Mouse (Mus musculus) MEL (cell line): ENCODE measurements at regions not wholly inside any gene's neighbourhood (a gene's known extent, or its start where the extent isn't known, plus 50 kb on each side); places are given as distances from the start of the nearest gene placed in this dataset.

Experiments
- DNase-seq: peaks from one replicate; pipeline ENCODE4 v3.0.0; 2011; ENCODE audit warnings: low read depth, low spot score
- H3K27ac ChIP-seq: 2 replicates; pipeline ENCODE4 v1.5.1; 2012; ENCODE audit warnings: low read depth, mild to moderate bottlenecking, control low read depth, low read length, moderate library complexity; ENCODE audit not compliant: control insufficient read depth
- H3K27me3 ChIP-seq, 2 experiments: fragments of 150-350 bp in 1 of 2; sonication (generic) in 1 of 2; 2 replicates each; pipeline ENCODE4 v1.6.1; 2012; ENCODE audit warnings: low read length in 2 of 2, mild to moderate bottlenecking in 2 of 2, improper control_type of control experiment in 1 of 2, moderate library complexity in 1 of 2; ENCODE audit not compliant: insufficient read depth in 2 of 2, control insufficient read depth in 1 of 2
- H3K36me3 ChIP-seq, 2 experiments: 2 replicates each; pipeline ENCODE4 v1.6.1; 2012 to 2014; ENCODE audit warnings: low read length in 2 of 2, improper control_type of control experiment in 1 of 2, inconsistent platforms in 1 of 2, mild to moderate bottlenecking in 1 of 2; ENCODE audit not compliant: insufficient read depth in 2 of 2, control insufficient read depth in 1 of 2
- H3K4me1 ChIP-seq, 2 experiments: fragments of 150-350 bp in 1 of 2; sonication (generic) in 1 of 2; 2 replicates each; pipeline ENCODE4 v1.6.1; 2012; ENCODE audit warnings: low read length in 2 of 2, improper control_type of control experiment in 1 of 2, mild to moderate bottlenecking in 1 of 2; ENCODE audit not compliant: insufficient read depth in 2 of 2, control insufficient read depth in 1 of 2
- H3K4me3 ChIP-seq, 2 experiments: fragments of 150-350 bp in 1 of 2; sonication (generic) in 1 of 2; 2 replicates each; pipeline ENCODE4 v1.5.1; 2012; ENCODE audit warnings: low read depth in 2 of 2, low read length in 2 of 2, mild to moderate bottlenecking in 2 of 2, moderate library complexity in 2 of 2, control low read depth in 1 of 2, improper control_type of control experiment in 1 of 2; ENCODE audit not compliant: control insufficient read depth in 1 of 2, insufficient read depth in 1 of 2
- H3K79me2 ChIP-seq: 2 replicates; pipeline ENCODE4 v1.6.1; 2012; ENCODE audit warnings: mild to moderate bottlenecking, low read length, moderate library complexity; ENCODE audit not compliant: control insufficient read depth, poor library complexity, insufficient read depth
- H3K9ac ChIP-seq: 2 replicates; pipeline ENCODE4 v1.6.1; 2012; ENCODE audit warnings: low read depth, mild to moderate bottlenecking, control low read depth, low read length, moderate library complexity; ENCODE audit not compliant: control insufficient read depth, poor library complexity, severe bottlenecking
- H3K9me3 ChIP-seq: fragments of 150-350 bp; sonication (generic); replicated peaks from 2 replicates; pipeline ENCODE4 v1.6.1; 2012; ENCODE audit warnings: mild to moderate bottlenecking, low read length, improper control_type of control experiment, moderate library complexity; ENCODE audit not compliant: insufficient read depth
- BHLHE40 ChIP-seq: IDR thresholded peaks from 2 replicates; pipeline ENCODE4 v1.6.1; 2012; ENCODE audit warnings: low read depth, mild to moderate bottlenecking, inconsistent platforms, low read length, improper control_type of control experiment, borderline replicate concordance
- CHD1 ChIP-seq: IDR thresholded peaks from 2 replicates; pipeline ENCODE4 v1.6.1; 2012; ENCODE audit warnings: low read depth, mild to moderate bottlenecking, inconsistent platforms, low read length, improper control_type of control experiment
- CHD2 ChIP-seq: IDR thresholded peaks from 2 replicates; pipeline ENCODE4 v1.6.1; 2011; ENCODE audit warnings: low read length, improper control_type of control experiment
- CTCF ChIP-seq, 3 experiments: IDR thresholded peaks in 2 of 3; conservative IDR thresholded peaks in 1 of 3; 2 replicates each; pipeline ENCODE4 v1.5.1; 2011 to 2012; ENCODE audit warnings: low read length in 3 of 3, low read depth in 2 of 3, mild to moderate bottlenecking in 2 of 3, improper control_type of control experiment in 1 of 3, inconsistent platforms in 1 of 3, mixed read lengths in 1 of 3, moderate library complexity in 1 of 3; ENCODE audit not compliant: control insufficient read depth in 1 of 3, insufficient read depth in 1 of 3, poor library complexity in 1 of 3, severe bottlenecking in 1 of 3
- ELF1 ChIP-seq: IDR thresholded peaks from 2 replicates; pipeline ENCODE4 v1.6.1; 2014; ENCODE audit warnings: low read depth, mild to moderate bottlenecking, inconsistent platforms, low read length, improper control_type of control experiment, moderate library complexity
- GABPA ChIP-seq: IDR thresholded peaks from 2 replicates; pipeline ENCODE4 v1.6.1; 2012; ENCODE audit warnings: low read depth, mild to moderate bottlenecking, inconsistent platforms, low read length, improper control_type of control experiment, moderate library complexity
- GATA1 ChIP-seq: IDR thresholded peaks from 2 replicates; pipeline ENCODE4 v1.6.1; 2011; ENCODE audit warnings: low read depth, low read length, improper control_type of control experiment
- HCFC1 ChIP-seq: IDR thresholded peaks from 2 replicates; pipeline ENCODE4 v1.6.1; 2012; ENCODE audit warnings: low read depth, mild to moderate bottlenecking, inconsistent platforms, low read length, improper control_type of control experiment, moderate library complexity
- JUND ChIP-seq: IDR thresholded peaks from 2 replicates; pipeline ENCODE4 v1.6.1; 2011; ENCODE audit warnings: low read depth, mild to moderate bottlenecking, improper control_type of control experiment, low read length
- MAFK ChIP-seq: IDR thresholded peaks from 2 replicates; pipeline ENCODE4 v1.6.1; 2011; ENCODE audit warnings: low read depth, mild to moderate bottlenecking, low read length, improper control_type of control experiment, borderline replicate concordance
- MAZ ChIP-seq: IDR thresholded peaks from 2 replicates; pipeline ENCODE4 v1.6.1; 2012; ENCODE audit warnings: low read depth, mild to moderate bottlenecking, inconsistent platforms, low read length, improper control_type of control experiment
- MEF2A ChIP-seq: IDR thresholded peaks from 2 replicates; pipeline ENCODE4 v1.6.1; 2014; ENCODE audit warnings: low read depth, mild to moderate bottlenecking, inconsistent platforms, low read length, improper control_type of control experiment; ENCODE audit not compliant: poor library complexity, insufficient replicate concordance, severe bottlenecking; ENCODE audit errors: extremely low read depth
- MYB ChIP-seq: IDR thresholded peaks from 2 replicates; pipeline ENCODE4 v1.6.1; 2011; ENCODE audit warnings: mild to moderate bottlenecking, low read depth, low read length, improper control_type of control experiment
- MYC ChIP-seq: IDR thresholded peaks from 2 replicates; pipeline ENCODE4 v1.6.1; 2011; ENCODE audit warnings: low read depth, mild to moderate bottlenecking, low read length, improper control_type of control experiment, moderate library complexity
- NRF1 ChIP-seq: IDR thresholded peaks from 2 replicates; pipeline ENCODE4 v1.6.1; 2014; ENCODE audit warnings: low read depth, mild to moderate bottlenecking, inconsistent platforms, low read length, improper control_type of control experiment, moderate library complexity; ENCODE audit not compliant: poor library complexity, insufficient read depth, severe bottlenecking
- RAD21 ChIP-seq: IDR thresholded peaks from 2 replicates; pipeline ENCODE4 v1.6.1; 2011; ENCODE audit warnings: mild to moderate bottlenecking, low read depth, low read length, improper control_type of control experiment
- SMC3 ChIP-seq: IDR thresholded peaks from 2 replicates; pipeline ENCODE4 v1.6.1; 2011; ENCODE audit warnings: low read depth, low read length, improper control_type of control experiment
- TBP ChIP-seq: IDR thresholded peaks from 2 replicates; pipeline ENCODE4 v1.8.0; 2011; ENCODE audit warnings: low read depth, low read length, improper control_type of control experiment
- USF2 ChIP-seq, 2 experiments: IDR thresholded peaks; 2 replicates each; pipeline ENCODE4 v1.6.1; 2011 to 2012; ENCODE audit warnings: improper control_type of control experiment in 2 of 2, low read length in 2 of 2, borderline replicate concordance in 1 of 2, inconsistent platforms in 1 of 2, low read depth in 1 of 2, mild to moderate bottlenecking in 1 of 2; ENCODE audit not compliant: insufficient read depth in 1 of 2
- ZC3H11A ChIP-seq: IDR thresholded peaks from 2 replicates; pipeline ENCODE4 v1.6.1; 2012; ENCODE audit warnings: low read depth, mild to moderate bottlenecking, inconsistent platforms, low read length, improper control_type of control experiment
- ZMIZ1 ChIP-seq: IDR thresholded peaks from 2 replicates; pipeline ENCODE4 v1.6.1; 2012; ENCODE audit warnings: low read depth, mild to moderate bottlenecking, inconsistent platforms, low read length, improper control_type of control experiment, moderate library complexity

DNA sequence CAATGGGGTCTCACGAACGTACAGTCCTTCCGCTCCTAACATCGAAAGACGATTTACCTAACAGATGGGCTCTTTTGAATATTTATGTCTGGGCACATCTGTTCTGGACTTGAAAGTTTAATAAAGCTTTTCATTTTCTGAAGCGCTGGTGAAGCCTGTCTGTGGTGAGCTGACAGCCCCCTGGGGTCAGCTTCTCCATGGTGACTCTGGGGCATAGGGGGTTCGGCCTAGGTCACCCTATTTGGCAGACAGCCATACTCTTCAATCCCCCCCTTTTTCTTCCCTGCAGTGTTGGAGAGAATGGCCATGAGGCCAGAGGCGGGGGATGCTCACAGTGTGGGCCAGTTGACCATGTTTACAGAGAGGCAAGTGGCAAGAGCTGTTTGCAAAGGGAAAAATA lies 232.8 kb downstream of the Slc4a3 start:
- Histone ChIP-seq H3K79me2 (no peaks in the 10 kb centered on the region), H3K27me3 (no peaks in the 10 kb centered on the region), H3K9ac (no peak overlapping the region)
- TF ChIP-seq JUND (no peak), NRF1 (no peak)
- TF ChIP-seq, all 39 proteins: peak for 0
- H3K36me3 ChIP-seq, result no peaks in the 10 kb centered on the region
- no peaks in the 10 kb centered on the region for H3K9me3 ChIP-seq
- no peak overlapping the region for H3K27ac ChIP-seq
- no peak for DNase-seq
- H3K4me1 ChIP-seq, result no peaks in the 10 kb centered on the region
- no peak overlapping the region for H3K4me3 ChIP-seq

DNA sequence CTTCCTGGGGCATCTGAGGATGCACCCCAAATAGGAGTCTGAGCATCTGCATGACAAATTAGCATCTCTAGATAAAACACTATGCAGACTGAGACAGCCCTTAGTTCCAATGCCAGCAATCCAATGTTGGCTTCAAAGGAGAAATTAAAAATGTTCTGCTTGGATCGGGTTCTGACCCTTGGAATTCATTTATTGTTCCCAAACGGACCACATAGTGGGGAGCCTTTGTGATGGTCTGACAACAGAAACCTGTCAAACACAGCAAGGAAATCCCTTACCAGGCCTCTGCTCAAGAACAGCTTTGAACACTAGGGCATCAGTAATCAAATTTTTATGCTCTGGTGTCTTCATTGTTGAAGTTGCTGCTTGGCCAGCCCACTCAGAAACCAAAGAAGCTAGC lies 237.1 kb downstream of the Slc4a3 start:
- Histone ChIP-seq H3K4me3 (no peak overlapping the region), H3K9me3 (no peaks in the 10 kb centered on the region), H3K27me3 (no peaks in the 10 kb centered on the region), H3K4me1 (no peaks in the 10 kb centered on the region), H3K27ac (no peak overlapping the region), H3K36me3 (no peaks in the 10 kb centered on the region), H3K79me2 (no peaks in the 10 kb centered on the region), H3K9ac (no peak overlapping the region)
- no peak for DNase-seq
- no peak for TF ChIP-seq MEF2A
- no peak for TF ChIP-seq MYC
- no peak for TF ChIP-seq GATA1
- no peak for TF ChIP-seq ZMIZ1
- TF ChIP-seq TBP, result no peak
- TF ChIP-seq ZC3H11A, result no peak
- no peak for TF ChIP-seq HCFC1
- TF ChIP-seq GABPA, result no peak

DNA sequence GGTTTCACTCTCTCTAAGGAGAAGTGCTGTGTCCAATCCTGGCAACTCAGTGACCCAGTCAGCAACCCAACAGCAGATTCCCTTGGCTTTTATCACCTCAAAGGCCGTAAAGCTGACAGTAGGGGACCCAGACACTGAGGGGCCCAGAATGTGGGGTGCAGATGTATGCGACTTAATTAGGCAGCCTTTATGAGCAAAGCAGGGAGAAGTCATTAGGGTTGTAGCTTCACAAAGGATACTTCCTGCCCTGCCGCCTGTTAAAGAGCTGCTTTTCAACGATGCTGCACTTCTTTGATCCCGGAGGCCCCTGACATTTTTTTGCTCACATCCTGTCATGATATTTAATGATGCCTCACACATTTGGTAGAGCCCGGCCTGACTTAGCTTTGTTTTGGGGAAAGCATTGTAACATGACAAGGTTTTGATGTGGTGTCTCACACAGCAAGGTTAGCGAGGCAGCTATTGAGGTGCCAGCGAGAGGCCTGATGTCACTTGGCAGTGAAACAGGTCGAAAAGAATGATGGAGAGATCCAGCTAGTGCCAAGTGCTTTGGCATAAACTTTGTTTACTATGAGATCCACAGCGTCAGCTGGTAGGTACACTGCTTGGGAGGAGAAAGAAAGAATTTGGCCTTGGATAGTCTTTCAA lies 240.2 kb downstream of the Slc4a3 start:
- Histone ChIP-seq H3K27me3 (no peaks in the 10 kb centered on the region), H3K4me1 (no peaks in the 10 kb centered on the region), H3K27ac (no peak overlapping the region), H3K36me3 (no peaks in the 10 kb centered on the region), H3K9ac (no peak overlapping the region), H3K9me3 (no peaks in the 10 kb centered on the region), H3K79me2 (no peaks in the 10 kb centered on the region), H3K4me3 (no peak overlapping the region)
- no peak for DNase-seq
- TF ChIP-seq MAFK (no peak), RAD21 (no peak), MAZ (no peak), BHLHE40 (no peak), USF2 (IDR thresholded peaks at IDR 0.05; ENCODE audit: borderline replicate concordance in 1 of 2, insufficient read depth in 1 of 2, low read depth in 1 of 2, low read length in 2 of 2) (no peak), CHD1 (no peak), GATA1 (no peak), CTCF (IDR thresholded peaks at IDR 0.05 in 2 of 3, conservative IDR thresholded peaks at IDR 0.05 in 1 of 3; ENCODE audit: control insufficient read depth in 1 of 3, insufficient read depth in 1 of 3, low read depth in 2 of 3, low read length in 3 of 3, poor library complexity in 1 of 3, severe bottlenecking in 1 of 3) (no peak), CHD2 (no peak), MYB (no peak), SMC3 (no peak), ELF1 (no peak), MEF2A (no peak), ZC3H11A (no peak)
